Mouse (Mus musculus): ENCODE results near the gene Nfe2l1.

- no peak for TF ChIP-seq POLR2A (IDR thresholded peaks at IDR 0.05; ENCODE audit: borderline replicate concordance, extremely low read depth, insufficient read depth, insufficient read length, poor library complexity, severe bottlenecking)
- no peak for TF ChIP-seq CTCF (IDR thresholded peaks at IDR 0.05; ENCODE audit: borderline replicate concordance, extremely low read depth, insufficient read depth, insufficient read length)
Observed at GRCm38 (mm10) chr11:96827062-96827581, 2.6 kb downstream of the Nfe2l1 start.
